Mouse (Mus musculus) left cerebral cortex, adult 11 months (tissue): ENCODE measurements at regions not wholly inside any gene's neighbourhood (a gene's known extent, or its start where the extent isn't known, plus 50 kb on each side); places are given as distances from the start of the nearest gene placed in this dataset.
"Not testable (repeated sequence)": the region's sequence is repeated elsewhere in the genome, so short reads cannot be mapped to it uniquely, and the experiment has no call there.

Experiments used
- DNase-seq: peaks from one replicate; pipeline ENCODE4 v3.0.0; 2022; ENCODE audit warnings: low spot score

DNA sequence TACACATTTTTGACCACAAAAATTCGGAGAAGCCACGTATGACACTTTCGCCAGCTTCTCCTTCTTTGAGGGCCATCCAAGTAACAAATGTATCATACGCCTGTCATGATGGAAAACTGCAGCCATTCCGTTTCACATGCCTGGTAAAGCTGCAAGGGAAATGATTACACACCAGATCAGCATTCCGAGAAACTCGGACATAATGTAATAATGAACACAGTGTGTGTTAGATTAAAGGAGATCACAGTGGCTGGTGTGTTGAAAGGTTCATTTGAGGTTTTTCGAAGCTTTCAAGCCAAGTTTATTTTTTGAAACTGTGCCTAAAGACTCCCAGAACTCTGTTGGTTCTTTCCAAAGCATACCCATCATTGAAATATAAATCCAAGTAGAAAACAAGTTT lies 137.8 kb upstream of the Mad2l1 start:
- no peak for DNase-seq

DNA sequence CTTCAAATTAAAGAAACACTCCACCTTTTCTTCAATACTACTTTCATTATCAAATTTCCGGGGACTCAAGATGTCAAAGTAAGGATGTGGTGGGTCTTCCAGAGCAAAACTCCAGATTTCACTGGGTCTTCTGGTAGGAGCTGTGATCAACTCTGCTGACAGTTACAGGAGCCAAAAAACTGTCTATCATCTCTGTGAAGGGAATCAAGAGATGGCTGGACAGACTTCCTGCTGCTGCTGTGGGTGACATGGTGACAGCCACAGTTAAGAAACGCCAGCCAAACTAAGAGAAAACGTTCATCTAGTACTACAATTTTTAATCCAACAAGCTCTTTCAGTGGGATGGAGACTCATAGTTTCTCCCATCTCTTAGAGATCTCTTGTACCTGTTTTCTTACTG lies 136.5 kb upstream of the Mad2l1 start:
- DNase-seq, result no peak

DNA sequence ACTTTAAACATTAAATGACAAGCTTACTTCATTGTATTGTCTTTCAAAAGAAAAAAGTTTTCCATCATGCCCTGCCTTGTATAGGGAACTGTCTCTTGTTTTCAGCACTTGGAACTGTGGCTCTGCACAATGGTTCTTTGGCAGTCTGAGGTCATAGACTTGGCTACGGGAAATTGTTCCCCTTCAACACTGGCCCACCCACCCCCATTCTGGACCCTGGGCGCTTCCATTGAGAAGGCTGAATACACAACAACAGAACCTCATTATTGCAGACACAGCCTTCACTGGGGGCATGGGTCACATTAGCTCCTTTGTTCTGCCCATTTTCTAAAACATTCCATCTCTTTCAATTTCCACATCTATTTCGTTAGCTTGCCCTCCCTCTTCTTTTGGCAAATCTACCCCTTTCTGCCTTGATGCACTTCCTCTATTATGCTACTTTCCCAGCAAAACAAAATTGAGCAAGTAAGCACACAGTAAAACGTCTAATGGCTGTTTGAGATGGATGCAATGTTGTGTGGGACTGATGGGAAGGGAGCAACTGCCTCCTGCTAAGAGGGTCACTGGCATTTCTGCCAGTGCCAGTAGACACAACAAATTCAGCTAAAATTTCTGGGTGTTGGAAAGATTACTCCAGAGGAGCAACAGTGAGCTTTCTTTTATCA lies 136.0 kb upstream of the Mad2l1 start:
- no peak for DNase-seq

DNA sequence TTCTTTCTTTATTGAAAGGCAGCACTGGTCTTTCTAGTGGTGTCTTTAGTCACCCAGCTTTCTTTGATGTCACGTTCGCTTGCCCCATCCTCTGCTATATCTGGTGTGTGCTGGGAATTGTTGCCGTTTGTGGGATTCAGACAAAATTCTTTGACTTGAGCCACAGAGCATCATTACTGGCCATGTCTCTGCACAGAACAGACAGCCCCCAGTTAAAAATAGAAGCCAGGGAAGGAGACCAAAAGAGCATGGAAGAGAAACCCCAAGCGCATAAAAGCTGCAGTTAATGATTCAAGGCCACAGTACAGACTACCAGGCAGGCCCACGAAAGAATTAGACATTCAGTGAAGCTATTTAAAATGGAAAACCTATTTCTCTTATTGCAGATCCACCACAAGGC lies 133.7 kb upstream of the Mad2l1 start:
- DNase-seq, result no peak

DNA sequence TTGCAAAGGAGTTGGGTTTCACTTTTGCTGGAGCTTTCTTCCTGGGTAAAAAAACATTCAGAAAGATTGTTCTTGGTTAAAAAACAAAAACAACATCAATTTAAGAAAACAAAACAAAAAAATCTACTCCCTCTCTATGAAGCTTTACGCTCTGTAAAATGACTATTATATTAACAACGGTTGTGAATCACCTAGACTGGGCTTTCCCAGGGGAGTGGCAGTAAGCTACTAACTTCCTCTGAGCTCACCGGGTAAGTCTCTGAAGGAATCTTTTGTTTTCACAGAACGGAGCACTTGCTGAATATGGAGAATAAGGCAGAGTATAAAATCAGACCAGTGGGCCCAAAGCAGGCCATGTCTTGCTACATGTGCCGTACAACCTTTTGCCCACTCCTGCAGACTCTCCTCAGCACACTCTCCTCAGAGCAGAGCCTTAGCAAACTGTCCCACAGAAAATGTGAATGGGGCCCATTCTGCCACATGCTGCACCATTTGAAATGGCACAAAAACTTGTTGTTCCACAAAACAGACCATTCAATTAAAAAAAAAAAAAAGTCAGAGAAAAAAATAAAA lies 133.2 kb upstream of the Mad2l1 start:
- DNase-seq, result no peak

DNA sequence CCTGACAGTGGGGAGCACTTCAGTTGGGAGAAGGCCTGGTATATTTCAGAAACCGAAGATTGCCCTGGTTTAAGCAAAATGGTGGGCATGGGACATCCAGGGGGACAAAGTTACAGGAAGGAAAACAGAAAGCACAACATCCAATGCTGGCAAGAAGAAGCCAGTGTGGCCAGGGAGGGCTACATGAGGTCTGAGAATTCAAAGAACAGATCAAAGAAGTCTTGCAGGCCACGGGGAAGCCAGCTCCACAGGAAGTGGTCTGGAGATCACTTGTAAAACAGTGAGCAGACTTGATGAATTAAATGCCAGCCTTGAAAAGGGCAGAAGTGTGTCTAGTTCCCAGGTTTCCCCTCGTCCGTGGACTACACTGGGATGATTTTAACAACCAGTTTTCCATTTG lies 120.4 kb upstream of the Mad2l1 start:
- DNase-seq, result no peak

DNA sequence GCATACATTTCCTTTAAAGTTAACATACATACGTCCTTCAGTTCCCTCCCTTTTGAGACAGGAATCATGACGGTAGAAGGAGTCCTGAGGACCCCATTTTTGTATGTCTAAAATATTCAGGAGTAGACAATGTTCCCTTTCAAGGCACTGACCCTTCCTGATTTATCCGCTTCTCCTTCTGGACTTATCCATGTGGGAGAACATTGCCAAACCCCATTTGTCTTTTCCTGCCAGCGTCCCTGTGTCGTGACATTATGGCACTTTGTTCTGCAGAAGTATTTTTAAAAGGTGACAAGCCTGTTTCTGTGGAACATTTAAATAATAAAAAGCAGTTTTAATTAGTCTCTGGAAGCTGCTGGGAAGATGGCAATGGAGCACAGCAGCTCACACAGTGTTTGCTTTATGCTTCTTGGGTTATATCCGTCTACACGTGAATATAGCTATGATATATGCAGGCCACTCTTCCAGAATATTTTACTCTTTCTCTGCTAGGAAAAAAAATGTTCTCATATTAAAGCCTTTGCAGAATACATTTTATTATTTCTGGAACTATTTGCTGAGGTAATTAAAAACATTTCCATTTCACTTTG lies 115.6 kb upstream of the Mad2l1 start:
- DNase-seq, result no peak

DNA sequence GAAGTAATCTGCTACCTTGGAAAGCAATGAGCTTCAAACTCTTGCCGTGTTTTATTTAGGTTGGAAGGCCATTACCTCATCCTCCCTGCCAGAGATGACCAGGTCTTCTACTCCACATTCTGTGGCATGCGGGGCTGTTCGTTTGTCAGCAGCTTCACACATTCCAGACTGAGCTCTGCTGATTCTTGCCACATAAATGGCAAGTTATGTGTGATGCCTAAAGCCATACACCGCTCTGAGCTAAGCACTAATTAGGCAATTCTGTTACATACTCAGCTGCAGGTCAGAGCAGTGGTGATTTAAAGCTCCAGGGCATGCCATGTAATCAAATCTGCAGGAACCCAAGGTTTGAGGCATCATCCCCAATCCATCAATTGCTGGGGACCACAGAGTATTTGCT lies 106.8 kb upstream of the Mad2l1 start:
- DNase-seq, result no peak

DNA sequence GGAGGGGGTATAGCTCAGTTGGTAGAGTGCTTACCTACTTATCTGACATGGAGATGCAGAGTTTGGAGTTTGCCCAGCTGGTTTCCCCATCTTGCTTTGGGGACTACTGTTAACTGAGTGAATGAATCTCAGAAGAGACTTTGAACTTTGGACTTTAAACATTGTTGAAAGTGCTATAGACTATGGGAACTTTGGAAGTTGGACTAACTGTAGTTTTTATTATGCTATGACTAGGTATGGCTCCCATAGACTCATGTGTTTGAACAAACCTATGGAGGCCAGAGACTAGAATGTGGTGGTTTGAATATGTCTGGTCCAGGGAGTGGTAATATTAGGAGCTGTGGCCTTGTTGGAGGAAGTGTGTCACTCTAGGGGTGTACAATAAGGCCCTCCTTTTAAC lies 84.8 kb upstream of the Mad2l1 start:
- not testable (repeated sequence) for DNase-seq

DNA sequence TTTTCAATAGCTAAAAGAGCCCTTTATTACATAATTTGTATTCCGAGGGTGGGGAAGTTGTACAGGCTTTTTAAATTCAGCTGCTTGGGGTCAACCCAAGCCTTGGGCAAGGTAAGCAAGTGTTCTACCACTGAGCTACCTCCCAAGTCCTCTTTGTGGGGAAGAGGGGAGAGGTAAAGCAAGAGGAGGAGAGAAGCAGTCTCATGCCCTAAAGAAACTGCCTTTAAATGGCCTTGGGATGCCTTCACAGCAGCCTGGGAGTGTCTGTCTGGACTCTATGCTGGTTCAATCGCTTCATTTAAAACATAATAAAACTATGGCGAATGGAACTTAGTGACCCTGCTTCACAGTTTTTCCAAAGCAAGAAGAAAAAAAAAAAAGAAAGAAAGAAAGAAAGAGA lies 77.0 kb upstream of the Mad2l1 start:
- no peak for DNase-seq

DNA sequence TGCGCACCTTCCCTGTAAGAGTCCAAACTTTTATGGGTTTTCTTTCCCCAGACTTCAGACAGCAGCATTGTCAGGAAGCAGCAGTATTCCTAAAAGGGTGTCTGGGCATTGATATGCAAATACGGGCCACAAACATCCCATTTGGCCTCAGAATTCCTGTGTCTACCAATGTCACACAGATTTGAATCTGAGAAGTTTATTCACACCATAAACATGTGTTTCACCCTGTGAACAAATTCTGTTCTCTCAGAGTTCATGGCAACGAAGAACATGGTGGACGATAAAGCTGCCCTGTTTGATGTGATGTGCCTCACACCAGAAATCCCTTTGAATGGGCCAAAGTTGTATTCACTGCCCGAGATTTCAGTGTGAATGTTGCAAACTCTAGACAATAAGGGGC lies 70.7 kb upstream of the Mad2l1 start:
- no peak for DNase-seq

DNA sequence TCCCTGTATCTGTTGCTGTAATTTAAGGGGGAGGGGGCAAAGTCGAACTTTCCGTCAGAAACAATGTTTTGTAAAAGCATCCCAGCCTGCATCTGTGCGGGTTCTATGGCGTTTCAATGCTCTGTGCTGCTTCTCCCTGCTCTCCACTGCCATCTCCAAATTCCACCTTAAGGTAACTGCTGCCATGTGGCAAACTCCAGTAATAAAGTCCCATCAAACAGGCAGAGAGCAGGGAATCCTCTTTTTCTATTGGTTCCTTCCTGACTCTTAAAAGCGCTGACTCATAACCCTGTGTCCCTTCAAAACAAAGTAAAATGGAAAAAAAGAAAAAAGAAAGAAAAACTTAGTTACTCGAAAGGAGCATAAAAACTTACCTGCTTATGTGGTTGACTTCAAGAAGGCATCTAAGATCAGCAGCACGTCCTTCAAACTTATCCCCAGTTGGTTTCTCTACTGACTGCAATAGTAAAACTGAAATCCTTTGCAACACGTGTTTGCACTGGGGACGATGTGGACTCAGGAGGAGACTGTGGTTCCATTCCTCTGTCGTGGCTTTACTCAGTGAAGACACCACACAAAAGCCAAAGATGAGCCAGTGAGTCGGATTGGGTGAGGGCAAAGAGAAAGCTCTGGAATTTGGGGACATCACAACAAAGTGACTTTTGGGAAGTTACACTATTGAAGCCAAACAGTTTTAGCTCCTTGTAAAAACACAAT lies 69.9 kb upstream of the Mad2l1 start:
- no peak for DNase-seq

DNA sequence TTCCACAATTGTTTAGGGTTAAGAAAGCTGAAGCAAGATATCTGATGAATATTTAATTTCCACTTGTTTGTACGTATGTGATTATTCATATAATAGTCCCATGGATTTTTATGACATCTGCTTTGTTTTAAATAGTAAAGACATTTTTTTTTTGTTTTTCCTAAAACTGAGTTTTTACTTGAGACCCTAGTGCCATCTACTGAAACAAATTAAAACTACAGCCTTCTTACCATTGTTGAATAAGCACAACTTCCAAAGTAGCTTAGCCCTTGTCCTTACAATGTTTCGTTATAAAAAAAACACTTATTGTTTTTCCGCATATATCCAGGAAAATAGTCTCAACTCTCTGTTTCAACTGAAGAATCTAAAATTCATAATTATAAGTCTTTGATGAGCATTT lies 68.4 kb upstream of the Mad2l1 start:
- no peak for DNase-seq

DNA sequence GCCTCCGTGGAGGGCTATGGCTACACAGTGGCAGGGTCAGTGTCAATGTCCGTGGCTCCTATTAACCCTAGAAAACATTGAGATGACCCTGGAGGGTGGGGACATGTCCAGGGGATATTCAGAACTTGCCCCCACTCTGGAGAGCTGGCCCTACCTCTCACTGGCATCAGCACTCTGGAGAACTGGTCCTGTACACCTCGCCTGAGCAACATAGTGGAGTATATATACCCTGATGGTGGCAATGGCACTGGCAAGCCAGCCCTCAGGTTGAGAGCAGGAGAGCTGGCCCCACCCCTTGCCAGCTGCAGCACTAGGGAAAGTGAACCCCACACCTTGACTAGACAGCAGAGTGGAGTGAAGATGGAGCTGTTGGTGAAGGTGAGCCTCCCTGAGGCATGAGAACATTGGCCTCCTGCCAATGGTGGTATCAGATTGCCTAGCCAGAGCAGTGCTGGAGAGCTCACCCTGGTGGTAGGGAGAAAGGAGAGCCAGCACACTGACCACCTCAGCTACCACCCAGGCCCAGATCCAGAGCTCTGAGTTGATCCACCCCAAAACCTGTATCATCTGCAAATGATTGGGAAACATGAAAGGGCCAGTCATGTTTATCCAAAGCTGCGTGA lies 64.5 kb upstream of the Mad2l1 start:
- no peak for DNase-seq

DNA sequence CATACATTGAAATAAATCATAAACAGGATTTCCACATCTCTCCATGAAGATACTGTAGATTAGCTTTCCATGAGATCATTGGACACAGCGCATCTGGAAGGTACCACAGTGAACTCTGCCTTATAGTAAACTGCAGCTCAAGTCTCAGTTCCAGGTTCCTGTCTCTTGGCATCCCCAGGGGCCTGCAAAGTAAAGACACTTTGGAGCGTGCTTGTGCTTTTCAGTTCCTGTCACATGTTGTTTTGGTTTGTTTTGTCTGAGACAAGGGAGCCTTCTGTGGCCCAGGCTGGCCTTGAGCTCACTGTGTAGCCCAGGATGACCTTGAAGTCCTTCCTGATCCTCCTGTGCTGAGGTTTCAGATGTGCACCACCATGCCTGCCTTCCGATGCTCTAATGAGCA lies 63.4 kb upstream of the Mad2l1 start:
- DNase-seq, result no peak

DNA sequence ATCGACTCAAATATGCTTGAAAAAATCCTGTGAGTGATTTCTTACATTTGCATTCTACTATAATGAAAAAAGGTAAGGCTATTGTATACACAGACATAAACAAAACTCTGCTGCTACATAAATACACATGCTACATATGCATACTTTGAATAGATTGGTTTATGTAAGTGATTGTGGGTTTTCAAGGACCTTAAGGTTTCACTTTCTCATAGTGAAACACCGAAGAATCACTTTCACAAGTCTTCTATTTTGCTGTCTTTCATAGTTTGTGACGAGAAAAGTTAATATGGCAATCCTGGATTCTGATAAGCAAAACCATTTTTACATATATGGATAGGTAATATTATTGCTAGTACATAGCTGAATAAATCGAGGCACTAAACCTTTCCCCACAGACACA lies 62.5 kb upstream of the Mad2l1 start:
- DNase-seq, result no peak

DNA sequence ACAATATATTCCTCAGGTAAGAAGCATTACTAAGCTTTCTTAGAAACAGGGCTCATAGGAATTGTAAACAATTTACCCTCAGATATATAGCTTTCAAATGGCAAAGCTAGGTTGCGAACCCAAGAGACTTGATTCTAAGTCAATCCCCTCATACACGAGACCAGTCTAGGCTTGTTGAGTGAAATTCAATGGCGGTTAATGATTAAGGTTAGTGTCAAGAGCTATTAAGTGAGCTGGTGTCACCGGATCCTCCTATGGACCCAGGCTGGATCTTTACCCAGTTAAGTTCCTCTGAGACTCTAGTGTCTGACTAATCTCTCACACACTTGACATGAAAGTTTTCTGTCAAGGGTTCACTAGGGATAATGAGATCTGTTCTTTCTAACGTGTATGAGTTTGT lies 57.6 kb upstream of the Mad2l1 start:
- no peak for DNase-seq

DNA sequence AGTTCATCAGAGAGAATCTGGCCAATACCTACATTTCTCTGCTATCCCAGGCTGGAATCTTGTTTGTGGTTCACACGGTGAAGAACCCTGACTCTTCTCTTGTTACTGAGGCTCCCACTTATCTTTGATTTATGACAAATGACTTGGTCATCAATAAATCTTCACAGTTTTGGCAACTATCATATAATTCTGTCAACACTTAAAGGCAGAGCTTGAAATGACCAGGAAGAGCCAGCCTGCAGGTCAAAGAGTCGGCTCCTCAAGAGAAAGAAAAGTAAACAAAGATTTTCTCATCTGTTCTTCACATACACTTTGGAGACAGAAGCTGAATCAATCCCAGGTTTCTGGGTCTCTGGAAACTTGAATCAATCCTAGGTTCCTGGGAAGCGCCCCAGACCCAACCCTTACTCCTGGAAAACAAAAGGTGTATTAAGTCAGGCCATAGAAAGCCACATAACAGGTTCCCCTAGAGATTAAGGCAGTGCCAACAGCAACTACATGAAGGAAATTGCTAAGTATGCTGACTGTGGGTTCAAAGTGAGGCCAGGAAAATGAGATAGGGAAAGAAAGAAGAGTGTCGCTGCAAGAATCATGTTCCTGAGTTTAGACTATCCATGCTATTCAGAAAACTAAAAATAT lies 56.7 kb upstream of the Mad2l1 start:
- no peak for DNase-seq

DNA sequence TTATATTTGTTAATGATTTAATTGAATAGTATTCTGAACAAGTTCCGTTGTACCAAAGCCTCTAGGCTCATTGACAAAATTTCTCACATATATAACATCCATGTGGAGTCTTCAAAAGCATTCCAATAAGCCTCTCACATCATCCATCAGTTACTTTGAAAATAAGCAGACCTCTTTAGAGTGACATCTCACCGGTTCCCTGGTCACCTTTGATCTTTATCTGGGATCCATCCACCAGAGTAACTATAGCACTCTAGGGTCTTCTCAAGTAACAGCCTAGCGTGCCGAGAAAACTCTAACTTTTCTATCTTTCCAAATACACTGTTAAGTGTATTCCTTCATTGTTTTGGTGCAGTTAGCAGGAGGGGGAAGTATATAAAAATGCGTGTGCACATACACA lies 55.6 kb upstream of the Mad2l1 start:
- DNase-seq, result no peak

DNA sequence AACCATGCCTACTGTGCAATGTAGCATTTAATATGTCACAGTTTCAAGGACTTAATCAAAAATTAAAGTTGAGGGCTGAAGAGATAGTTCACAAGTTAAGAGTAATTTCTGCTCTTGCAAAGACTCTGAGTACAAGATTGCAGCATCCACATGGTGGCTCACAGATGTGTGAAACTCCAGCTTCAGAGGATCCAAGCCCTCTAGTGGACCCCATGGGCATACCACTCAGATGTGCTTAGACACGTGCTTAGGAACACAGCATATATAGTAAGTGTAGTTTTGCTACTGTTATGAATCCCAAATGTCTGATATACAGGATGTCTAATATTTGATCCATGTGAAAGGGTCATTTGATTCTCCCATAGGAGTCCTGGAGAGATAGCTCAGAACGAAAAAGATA lies 55.0 kb upstream of the Mad2l1 start:
- no peak for DNase-seq

DNA sequence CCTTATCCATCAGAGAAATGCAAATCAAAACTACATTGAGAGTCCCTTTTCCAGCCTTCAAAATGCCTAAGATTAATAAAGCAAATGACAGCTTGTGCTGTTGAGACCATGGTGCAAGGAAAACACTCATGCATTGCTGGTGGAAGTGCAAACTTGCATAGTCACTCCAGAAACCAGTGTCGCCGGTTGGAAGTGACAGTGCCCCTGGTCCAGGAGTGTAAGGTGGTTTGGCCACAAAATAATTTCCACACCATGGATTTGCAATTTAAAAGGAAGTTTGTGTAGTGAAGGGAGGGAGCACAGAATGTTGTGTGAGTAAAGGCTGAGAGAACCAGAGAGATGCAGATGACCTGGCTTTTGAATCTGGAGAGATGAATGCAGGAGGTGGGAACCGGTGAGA lies 52.4 kb upstream of the Mad2l1 start:
- no peak for DNase-seq
